In the genomic region with DNA sequence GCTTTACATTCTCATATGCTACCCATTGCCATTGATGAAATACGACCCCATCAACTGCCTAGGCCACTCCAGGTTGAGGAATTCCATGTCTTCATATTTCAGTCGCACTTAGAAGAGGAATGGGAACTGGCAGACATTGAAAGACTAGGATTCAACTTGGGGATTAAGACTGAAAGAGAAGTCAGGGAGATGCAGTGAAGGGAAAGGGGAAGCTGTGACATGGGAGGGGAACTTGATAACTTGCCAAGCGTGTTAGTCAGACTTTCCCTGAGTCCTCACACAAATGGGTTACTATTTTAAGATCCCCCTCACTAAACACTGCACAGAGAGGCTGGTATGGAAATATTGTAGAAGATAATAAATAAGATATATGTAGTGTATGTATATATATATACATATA, we compare ENCODE assay signal across 15 mouse cellular contexts.
DNase-seq lines count a peak whose midpoint lies in the region; TF ChIP-seq lines count a peak whose summit lies in the region.
"Had no signal": no experiment of that assay in that cellular context is flagged by ENCODE, and none has a peak within 500 bp of the region (broad histone marks: within the 10 kb centered on the region; RNA-seq: fewer than 3 reads in every experiment).

No protein-coding gene starts in this region.

- intact Hi-C loops in heart, postnatal 36 days (cut with DNase I), result no loop called here

- no peak overlapping the region for H3K4me3 ChIP-seq in kidney, adult 2 months (ENCODE audit: insufficient read depth, low read depth, low read length)
- H3K4me3 ChIP-seq: hindbrain, embryonic 12.5 days; megakaryocyte, embryonic 14.5 days had no signal

- no peaks in the 10 kb centered on the region for H3K27me3 ChIP-seq in kidney, adult 2 months (replicated peaks; ENCODE audit: control insufficient read depth, insufficient read depth, low read length)
- H3K27me3 ChIP-seq: hindbrain, embryonic 12.5 days; megakaryocyte, embryonic 14.5 days had no signal

- no peaks in the 10 kb centered on the region for H3K4me1 ChIP-seq in kidney, adult 2 months (ENCODE audit: control insufficient read depth, insufficient read depth, low read length)
- H3K4me1 ChIP-seq: hindbrain, embryonic 12.5 days had no signal

- 79% methylated on average over 3 of the region's 3 CpGs for WGBS in kidney, adult 2 months

- TF ChIP-seq POLR2A in kidney, adult 2 months (IDR thresholded peaks at IDR 0.05; ENCODE audit: low read depth, low read length), result no peak

- peak; percentile 1 for DNase-seq in kidney, adult 2 months
- no peak for DNase-seq in kidney, postnatal 25 days
- peak; percentile 89 for DNase-seq in 416B (ENCODE audit: low read depth)
- DNase-seq in MEL-GATA-1-ER (ENCODE audit: extremely low read depth, low read depth), result peak; percentile 89
- DNase-seq in heart, postnatal 36 days, result peak; percentile 5 to 15
- DNase-seq in urinary bladder, adult 18-20 months (ENCODE audit: low spot score in 2 of 2), result no peak
- DNase-seq in kidney, adult 18-20 months, result no peak
- DNase-seq in ovary, postnatal 10 days (ENCODE audit: low spot score), result no peak
- DNase-seq: cerebellum, postnatal 36 days; gastrocnemius, postnatal 10 days; kidney, postnatal 10 days; right cerebral cortex, adult 18-20 months had no signal

- no peaks in the 10 kb centered on the region for H3K36me3 ChIP-seq in kidney, adult 2 months (ENCODE audit: control insufficient read depth, insufficient read depth, low read length)
- H3K36me3 ChIP-seq: hindbrain, embryonic 12.5 days had no signal

- TF ChIP-seq CTCF in kidney, adult 2 months (conservative IDR thresholded peaks at IDR 0.05; ENCODE audit: insufficient read depth, insufficient read length, low read depth, low read length), result no peak

- H3K27ac ChIP-seq in kidney, adult 2 months (ENCODE audit: insufficient read depth, low read depth, low read length), result no peak overlapping the region
- H3K27ac ChIP-seq: hindbrain, embryonic 12.5 days; stomach, postnatal 0 days had no signal

Comparison
In these comparisons a context has a peak if more than half of its experiments do, and no peak if none do; other contexts are left out.
1. DNase-seq: peak in kidney, adult 2 months (single experiment), 416B (single experiment), MEL-GATA-1-ER (single experiment) and heart, postnatal 36 days (2 of 2); none in kidney, postnatal 25 days (0 of 2), urinary bladder, adult 18-20 months (0 of 2), kidney, adult 18-20 months (single experiment) and ovary, postnatal 10 days (single experiment).